In the genomic region with DNA sequence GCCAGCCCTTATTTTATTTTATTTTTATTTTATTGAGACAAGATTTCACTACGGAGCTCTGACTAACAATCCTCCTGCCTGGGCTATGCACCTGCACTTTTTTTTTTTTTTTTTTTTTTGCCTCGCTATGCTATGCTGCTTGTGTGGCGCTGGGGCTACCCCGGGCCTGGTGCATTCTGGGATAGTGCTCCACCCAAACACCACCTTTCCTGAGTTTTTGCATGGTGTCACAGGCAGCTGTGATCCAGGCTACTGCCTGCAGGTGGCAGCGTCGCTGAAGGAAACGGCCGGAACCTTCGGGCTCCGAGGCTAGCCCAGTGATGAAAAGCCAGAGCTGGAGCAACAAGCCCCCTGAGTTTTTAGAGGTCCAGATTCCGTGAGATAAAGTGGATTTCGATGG, we compare ENCODE assay signal across 8 mouse cellular contexts. TPM values are rescaled to one million over a fixed set of nuclear protein-coding genes. Genes with fewer than 3 reads are reported as not detected.
A peak's percentile ranks its signal among the peaks of the same experiment; 100 is the strongest.
DNase-seq lines count a peak whose midpoint lies in the region; ATAC-seq and TF ChIP-seq lines count a peak whose summit lies in the region.

No protein-coding gene starts in this region.

- no peak for TF ChIP-seq POLR2A in lung, adult 2 months (IDR thresholded peaks at IDR 0.05; ENCODE audit: borderline replicate concordance, extremely low read depth, low read depth, low read length)

- intact Hi-C loops in heart, postnatal 14 days (cut with DNase I): loop anchor here (5.0 kb wide), 2 partner anchors 176 to 179 kb away; partner anchors contain the start of gene Eef2

- peaks cover 28% of the 10 kb centered on the region; the same call in 1 of the 2 replicates for H3K27me3 ChIP-seq in G1E (ENCODE audit: insufficient read depth, low read length)

- WGBS in lung, adult 2 months: 6% methylated on average over 12 of the region's 12 CpGs

- H3K9me3 ChIP-seq in G1E (replicated peaks): no peaks in the 10 kb centered on the region

- ATAC-seq in G1E (ENCODE audit: extremely low read depth, insufficient number of reproducible peaks, low FRiP score, poor library complexity, severe bottlenecking): no peak

- H3K36me3 ChIP-seq in G1E (replicated peaks): no peaks in the 10 kb centered on the region

- no peak overlapping the region for H3K4me3 ChIP-seq in G1E (ENCODE audit: low read depth, low read length)
- no peak overlapping the region for H3K4me3 ChIP-seq in lung, adult 2 months (replicated peaks; ENCODE audit: extremely low read depth, low read depth, low read length)

- peak; percentile 37 to 64 for DNase-seq in layer of hippocampus, postnatal 25 days (ENCODE audit: extremely low spot score in 1 of 2, low spot score in 1 of 2)
- DNase-seq in layer of hippocampus, adult 8-10 months (ENCODE audit: low spot score in 2 of 2): no peak
- DNase-seq in G1E (ENCODE audit: low spot score): peak; percentile 39
- DNase-seq in c-Kit-positive CD71-negative TER-119-negative erythroid progenitor cells, embryonic 14.5 days (ENCODE audit: low read depth): peak; percentile 45
- DNase-seq in heart, postnatal 14 days: peak; percentile 33 to 56
- no peak for DNase-seq in lung, adult 2 months
- DNase-seq in spleen, postnatal 4 days (ENCODE audit: low spot score in 2 of 2): peak; percentile 60 to 80
- DNase-seq in gastrocnemius, postnatal 10 days: no peak

- peaks cover 43% of the 10 kb centered on the region for H3K4me1 ChIP-seq in G1E (ENCODE audit: insufficient read depth, low read depth, low read length)
- H3K4me1 ChIP-seq in lung, adult 2 months (ENCODE audit: control insufficient read depth, insufficient read depth, low read length): no peaks in the 10 kb centered on the region

- no peak for TF ChIP-seq CTCF in G1E (IDR thresholded peaks at IDR 0.05; ENCODE audit: low read depth, low read length)
- TF ChIP-seq CTCF in lung, adult 2 months (IDR thresholded peaks at IDR 0.05; ENCODE audit: insufficient read depth, low read length): peak; percentile 57

RNA-seq across cellular contexts. Expression of gene Gng7, which starts 16.0 kb away (rescaled TPM):
- total RNA-seq in layer of hippocampus, postnatal 25 days (2021): 100 to 1,000 TPM; 180 to 184 TPM
- total RNA-seq in layer of hippocampus, adult 8-10 months (2022): 100 to 1,000 TPM; 130 to 139 (median 135) TPM
- total RNA-seq in G1E (2014; fragmentation: Nextera tagmentation): 0.90 and 1.7 TPM in 2 replicates
- total RNA-seq in G1E (2017): 0.33 and 0.58 TPM in 2 replicates
- 0.65 and 0.87 TPM in 2 replicates for polyA plus RNA-seq in G1E (2012)
- under 1 TPM; 0.27 to 0.31 TPM for total RNA-seq in heart, postnatal 14 days (2021)
- polyA plus RNA-seq in lung, adult 2 months (2012; rRNA removed): 2.6 and 3.0 TPM in 2 replicates
- total RNA-seq in gastrocnemius, postnatal 10 days (2021): 1 to 10 TPM; 1.7 to 2.0 TPM

RNA-seq across cellular contexts. Expression of gene Diras1, which starts 26.7 kb away (rescaled TPM):
- 100 to 1,000 TPM in 1 of 2 experiments, 10 to 100 TPM in 1; 98.7 to 103 TPM for total RNA-seq in layer of hippocampus, postnatal 25 days (2021)
- total RNA-seq in layer of hippocampus, adult 8-10 months (2022): 10 to 100 TPM; 88.3 to 96.9 (median 90.2) TPM
- total RNA-seq in G1E (2014; fragmentation: Nextera tagmentation) (not detected in 2 replicates), G1E (2017) (0.44 TPM in 1 of 2 replicates, not detected in the other)
- 0.02 TPM in 1 of 2 replicates, not detected in the other for polyA plus RNA-seq in G1E (2012)
- total RNA-seq in heart, postnatal 14 days (2021): under 1 TPM in 1 of 2 experiments, not detected in 1; 0.10 TPM
- polyA plus RNA-seq in lung, adult 2 months (2012; rRNA removed): 0.03 TPM in 1 of 2 replicates, not detected in the other
- under 1 TPM; 0.27 to 0.87 TPM for total RNA-seq in gastrocnemius, postnatal 10 days (2021)

RNA-seq across cellular contexts. Expression of gene Slc39a3, which starts 38.4 kb away (rescaled TPM):
- total RNA-seq in layer of hippocampus, postnatal 25 days (2021): 10 to 100 TPM; 67.5 to 74.9 TPM
- total RNA-seq in layer of hippocampus, adult 8-10 months (2022): 10 to 100 TPM; 55.5 to 60.8 (median 60.0) TPM
- total RNA-seq in G1E (2014; fragmentation: Nextera tagmentation) (2.8 and 3.4 TPM in 2 replicates), G1E (2017) (7.4 and 9.9 TPM in 2 replicates)
- polyA plus RNA-seq in G1E (2012): 8.2 and 9.6 TPM in 2 replicates
- 10 to 100 TPM; 13.6 to 14.8 TPM for total RNA-seq in heart, postnatal 14 days (2021)
- polyA plus RNA-seq in lung, adult 2 months (2012; rRNA removed): 44.2 and 46.9 TPM in 2 replicates
- 10 to 100 TPM; 11.5 to 13.3 TPM for total RNA-seq in gastrocnemius, postnatal 10 days (2021)

Comparison
In these comparisons a context has a peak if more than half of its experiments do, and no peak if none do; other contexts are left out.
1. DNase-seq: peak in layer of hippocampus, postnatal 25 days (2 of 2), G1E (single experiment), c-Kit-positive CD71-negative TER-119-negative erythroid progenitor cells, embryonic 14.5 days (single experiment), heart, postnatal 14 days (2 of 2) and spleen, postnatal 4 days (2 of 2); none in layer of hippocampus, adult 8-10 months (0 of 2), lung, adult 2 months (single experiment) and gastrocnemius, postnatal 10 days (single experiment).
2. RNA of gene Gng7, which starts 16.0 kb away (total RNA-seq): 180 to 184 TPM in layer of hippocampus, postnatal 25 days and 130 to 139 TPM in layer of hippocampus, adult 8-10 months; 1.7 to 2.0 TPM in gastrocnemius, postnatal 10 days, 0.33 to 1.7 TPM in G1E and 0.27 to 0.31 TPM in heart, postnatal 14 days; every median in the first group is over 10 times any median in the second.
3. RNA of gene Diras1, which starts 26.7 kb away (total RNA-seq): 98.7 to 103 TPM in layer of hippocampus, postnatal 25 days and 88.3 to 96.9 TPM in layer of hippocampus, adult 8-10 months; 0.27 to 0.87 TPM in gastrocnemius, postnatal 10 days, 0.44 TPM in G1E and 0.10 TPM in heart, postnatal 14 days; every median in the first group is over 10 times any median in the second.